Mouse (Mus musculus) limb, embryonic 11.5 days (tissue): ENCODE results near the gene Isy1. TPM values are rescaled to one million over a fixed set of nuclear protein-coding genes. Genes with fewer than 3 reads are reported as not detected.

Experiments
- ATAC-seq: fragments of 200-750 bp; cut with Nextera tagmentation; 2 replicates; pipeline ENCODE4 v1.8.0; 2017; ENCODE audit warnings: low read depth; ENCODE audit not compliant: insufficient number of reproducible peaks, low FRiP score, low TSS enrichment
- DNase-seq: peaks from one replicate; pipeline ENCODE4 v3.0.0-alpha.2; 2015; ENCODE audit warnings: low spot score
- H3K27ac ChIP-seq: fragments of 300-500 bp; sonication (generic); replicated peaks from 2 replicates; pipeline ENCODE4 v1.5.1; 2014; ENCODE audit warnings: low read depth, mild to moderate bottlenecking, low read length
- H3K27me3 ChIP-seq: fragments of 300-500 bp; sonication (generic); 2 replicates; pipeline ENCODE4 v1.6.1; 2014; ENCODE audit warnings: mild to moderate bottlenecking, low read length, mixed read lengths; ENCODE audit not compliant: control insufficient read depth, insufficient read depth
- H3K36me3 ChIP-seq: fragments of 300-500 bp; sonication (generic); 2 replicates; pipeline ENCODE4 v1.6.1; 2014; ENCODE audit warnings: mild to moderate bottlenecking, low read length, moderate library complexity, mixed read lengths; ENCODE audit not compliant: control insufficient read depth, insufficient read depth
- H3K4me1 ChIP-seq: fragments of 300-500 bp; sonication (generic); 2 replicates; pipeline ENCODE4 v1.6.1; 2014; ENCODE audit warnings: low read length, mixed read lengths; ENCODE audit not compliant: control insufficient read depth, insufficient read depth
- H3K4me2 ChIP-seq: fragments of 300-500 bp; sonication (generic); 2 replicates; pipeline ENCODE4 v1.6.1; 2014; ENCODE audit warnings: low read depth, mild to moderate bottlenecking, moderate library complexity; ENCODE audit not compliant: severe bottlenecking
- H3K4me3 ChIP-seq: fragments of 300-500 bp; sonication (generic); 2 replicates; pipeline ENCODE4 v1.5.1; 2014; ENCODE audit warnings: low read depth, low read length
- H3K9ac ChIP-seq: fragments of 300-500 bp; sonication (generic); 2 replicates; pipeline ENCODE4 v1.6.1; 2014; ENCODE audit warnings: mild to moderate bottlenecking, low read length
- H3K9me3 ChIP-seq: fragments of 300-500 bp; sonication (generic); 2 replicates; pipeline ENCODE4 v1.6.1; 2016; ENCODE audit warnings: low read length; ENCODE audit not compliant: control insufficient read depth
- WGBS: fragments of 180-500 bp; shearing (Covaris S2); extraction: QIAGEN DNeasy Blood & Tissue Kit; methylation state at CpG from one replicate; pipeline ENCODE4 v1.1.7; 2014; 5-methylcytosine and 5-hydroxymethylcytosine counted together
- polyA plus RNA-seq: library from polyadenylated mRNA; unstranded; fragments of >200 nt; fragmentation: Nextera tagmentation; extraction: Ambion mirVana; gene quantifications from 2 replicates; pipeline ENCODE4 v1.2.1, GENCODE M21; 2014

Gene Isy1
- polyA plus RNA-seq, 1 experiment from 2014 or later = 76.2 TPM

- Histone ChIP-seq H3K4me3 (no peak overlapping the region), H3K36me3 (peaks cover 3% of the 10 kb centered on the region; the same call in 1 of the 2 replicates), H3K27ac (no peak overlapping the region), H3K4me2 (no peak overlapping the region), H3K4me1 (0 out of 2 replicates have a peak, but pooled peaks cover 4% of the 10 kb centered on the region), H3K9me3 (no peaks in the 10 kb centered on the region), H3K27me3 (no peaks in the 10 kb centered on the region), H3K9ac (no peak overlapping the region)
- DNase-seq (no peak), ATAC-seq (no peak)
- 95% methylated on average over 10 of the region's 10 CpGs for WGBS
These were observed 44.6 kb downstream of the Isy1 start for GRCm38 (mm10) chr6:87793821-87794510.

- DNase-seq (no peak), ATAC-seq (no peak)
- no peak overlapping the region for H3K27ac ChIP-seq
- H3K4me3 ChIP-seq = no peak overlapping the region
- H3K27me3 ChIP-seq = no peaks in the 10 kb centered on the region
- peaks cover 3% of the 10 kb centered on the region; the same call in 1 of the 2 replicates for H3K36me3 ChIP-seq
- no peaks in the 10 kb centered on the region for H3K9me3 ChIP-seq
- no peak overlapping the region for H3K4me2 ChIP-seq
- H3K4me1 ChIP-seq = no peaks in the 10 kb centered on the region
- 96% methylated on average over 5 of the region's 5 CpGs for WGBS
- no peak overlapping the region for H3K9ac ChIP-seq
These were observed 46.8 kb downstream of the Isy1 start for GRCm38 (mm10) chr6:87791826-87792225.

GRCm38 (mm10) chr6:87790779-87791480, 47.7 kb downstream of the Isy1 start:
- Histone ChIP-seq H3K4me2 (no peak overlapping the region), H3K4me3 (no peak overlapping the region), H3K27me3 (no peaks in the 10 kb centered on the region), H3K36me3 (peaks cover 3% of the 10 kb centered on the region; the same call in 1 of the 2 replicates), H3K9ac (no peak overlapping the region), H3K9me3 (no peaks in the 10 kb centered on the region), H3K4me1 (no peaks in the 10 kb centered on the region), H3K27ac (no peak overlapping the region)
- ATAC-seq (no peak), DNase-seq (no peak)
- WGBS = 73% methylated on average over 7 of the region's 7 CpGs

GRCm38 (mm10) chr6:87789791-87790190, 48.8 kb downstream of the Isy1 start:
- H3K27ac ChIP-seq = no peak overlapping the region
- no peak for DNase-seq
- H3K9ac ChIP-seq = no peak overlapping the region
- no peaks in the 10 kb centered on the region for H3K4me1 ChIP-seq
- H3K9me3 ChIP-seq = no peaks in the 10 kb centered on the region
- H3K27me3 ChIP-seq = no peaks in the 10 kb centered on the region
- H3K4me3 ChIP-seq = no peak overlapping the region
- H3K36me3 ChIP-seq = peaks cover 3% of the 10 kb centered on the region; the same call in 1 of the 2 replicates
- ATAC-seq = no peak
- no peak overlapping the region for H3K4me2 ChIP-seq
- WGBS = 92% methylated on average over 6 of the region's 6 CpGs

- no peak for DNase-seq
- H3K9ac ChIP-seq = no peak overlapping the region
- peaks cover 3% of the 10 kb centered on the region; the same call in 1 of the 2 replicates for H3K36me3 ChIP-seq
- H3K27me3 ChIP-seq = no peaks in the 10 kb centered on the region
- no peaks in the 10 kb centered on the region for H3K4me1 ChIP-seq
- WGBS = 69% methylated on average over 5 of the region's 5 CpGs
- no peak for ATAC-seq
- no peak overlapping the region for H3K4me2 ChIP-seq
- H3K9me3 ChIP-seq = no peaks in the 10 kb centered on the region
- H3K27ac ChIP-seq = no peak overlapping the region
- no peak overlapping the region for H3K4me3 ChIP-seq
These were observed 49.6 kb downstream of the Isy1 start for GRCm38 (mm10) chr6:87788896-87789587.

- Histone ChIP-seq H3K27ac (no peak overlapping the region), H3K9me3 (no peaks in the 10 kb centered on the region), H3K27me3 (no peaks in the 10 kb centered on the region), H3K4me1 (no peaks in the 10 kb centered on the region), H3K36me3 (peaks cover 3% of the 10 kb centered on the region; the same call in 1 of the 2 replicates), H3K9ac (no peak overlapping the region), H3K4me2 (no peak overlapping the region), H3K4me3 (no peak overlapping the region)
- WGBS = 92% methylated on average over 9 of the region's 9 CpGs
- no peak for DNase-seq
- ATAC-seq = no peak
These were observed 50.2 kb downstream of the Isy1 start for GRCm38 (mm10) chr6:87788266-87788895.

- no peak for ATAC-seq
- no peak overlapping the region for H3K9ac ChIP-seq
- 81% methylated on average over 6 of the region's 6 CpGs for WGBS
- no peak overlapping the region for H3K4me3 ChIP-seq
- H3K9me3 ChIP-seq = no peaks in the 10 kb centered on the region
- no peak for DNase-seq
- peaks cover 3% of the 10 kb centered on the region; the same call in 1 of the 2 replicates for H3K36me3 ChIP-seq
- no peak overlapping the region for H3K4me2 ChIP-seq
- H3K4me1 ChIP-seq = no peaks in the 10 kb centered on the region
- H3K27me3 ChIP-seq = no peaks in the 10 kb centered on the region
- H3K27ac ChIP-seq = no peak overlapping the region
These were observed 51.3 kb downstream of the Isy1 start for GRCm38 (mm10) chr6:87787108-87787890.
